Mouse (Mus musculus) monocyte, adult 2 months (primary cell): Measurements from ENCODE around the gene Slc23a4.

ENCODE experiments used
- DNase-seq, 2 experiments: peaks; one replicate each; pipeline ENCODE4 v3.0.0; 2022; ENCODE audit warnings: low spot score in 2 of 2, low read depth in 1 of 2

Slc23a4 gene

DNA sequence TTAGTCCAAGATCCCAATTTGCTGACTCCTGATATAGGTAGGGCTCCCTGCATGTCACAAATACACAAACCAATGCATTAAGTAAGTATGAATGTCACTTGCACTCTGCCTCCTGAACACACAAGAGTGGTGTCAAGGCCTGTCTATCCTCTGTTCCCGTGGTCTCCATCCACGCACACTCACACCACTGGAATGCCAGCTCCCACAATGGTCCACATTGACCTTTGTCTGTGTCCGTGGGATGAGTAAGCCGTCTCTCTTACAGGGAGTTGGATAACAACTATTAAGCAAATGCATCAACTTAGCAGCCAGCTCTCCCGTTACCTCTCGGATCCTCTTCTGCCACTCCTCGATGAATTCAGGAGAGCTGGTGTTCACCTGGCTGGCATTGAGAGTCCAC, 29.1 kb downstream of the Slc23a4 start:
- DNase-seq: no peak

DNA sequence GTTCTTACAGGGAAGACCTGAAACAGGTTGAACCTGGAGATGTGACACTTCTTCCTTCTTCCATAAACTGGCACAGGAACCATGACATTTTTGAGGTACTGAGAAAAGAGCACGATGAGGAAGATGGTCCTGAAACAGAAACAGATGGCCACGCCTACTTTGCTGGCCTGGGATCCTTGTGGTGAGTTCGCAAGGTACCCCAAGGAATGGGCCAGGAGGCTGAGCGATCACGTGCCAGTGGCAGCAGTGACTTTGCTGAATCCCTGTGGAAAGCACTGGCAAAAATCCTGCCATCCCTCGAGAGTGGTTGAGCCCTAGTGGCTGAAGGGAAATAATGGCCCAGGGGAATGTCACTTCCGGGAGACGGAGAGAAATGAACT, 32.4 kb downstream of the Slc23a4 start:
- DNase-seq: no peak

DNA sequence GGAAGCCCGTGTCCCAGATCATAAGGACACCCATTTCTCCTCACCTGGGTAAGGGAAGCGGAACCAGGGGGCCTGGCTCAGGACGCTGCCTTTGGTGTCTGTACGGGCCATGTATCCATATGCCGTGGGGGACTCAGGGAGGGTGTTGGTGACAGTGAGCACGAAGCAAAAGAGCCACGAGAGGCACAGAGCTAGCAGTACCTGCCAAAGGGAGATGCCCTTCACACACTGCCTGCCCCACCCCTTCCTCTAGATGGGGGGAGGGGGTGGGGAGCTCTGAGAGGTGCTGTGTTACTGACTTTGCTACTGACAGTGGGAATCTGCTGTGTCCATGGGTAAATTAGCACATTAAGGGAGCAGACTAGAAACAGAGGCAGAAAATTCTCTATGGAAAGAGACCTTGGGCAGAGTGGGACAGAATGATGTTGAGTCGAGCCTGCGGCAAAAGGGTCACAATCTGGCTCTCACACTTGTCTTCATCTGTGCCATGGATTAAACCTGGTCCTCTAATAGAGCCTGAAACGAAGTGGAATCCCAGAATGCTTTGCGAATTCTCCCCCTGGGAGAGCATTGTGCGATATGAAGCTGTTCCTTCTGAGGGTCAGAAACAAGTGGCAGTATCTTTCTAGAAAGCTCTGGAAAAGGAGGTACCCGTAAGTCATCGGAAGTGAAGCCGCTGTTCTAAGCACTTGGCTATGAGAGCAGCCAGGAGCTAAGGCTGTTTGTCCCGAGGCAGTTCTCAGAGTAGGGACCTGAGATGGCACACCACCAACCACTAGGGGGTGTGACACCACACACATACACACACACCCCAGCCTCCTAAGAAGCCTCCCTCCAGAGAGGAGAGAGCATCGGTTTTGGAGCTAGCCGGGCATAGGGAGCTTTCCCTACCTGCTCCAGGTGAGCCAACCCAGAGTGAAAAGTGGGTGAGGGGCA, 33.0 kb downstream of the Slc23a4 start:
- DNase-seq: no peak

DNA sequence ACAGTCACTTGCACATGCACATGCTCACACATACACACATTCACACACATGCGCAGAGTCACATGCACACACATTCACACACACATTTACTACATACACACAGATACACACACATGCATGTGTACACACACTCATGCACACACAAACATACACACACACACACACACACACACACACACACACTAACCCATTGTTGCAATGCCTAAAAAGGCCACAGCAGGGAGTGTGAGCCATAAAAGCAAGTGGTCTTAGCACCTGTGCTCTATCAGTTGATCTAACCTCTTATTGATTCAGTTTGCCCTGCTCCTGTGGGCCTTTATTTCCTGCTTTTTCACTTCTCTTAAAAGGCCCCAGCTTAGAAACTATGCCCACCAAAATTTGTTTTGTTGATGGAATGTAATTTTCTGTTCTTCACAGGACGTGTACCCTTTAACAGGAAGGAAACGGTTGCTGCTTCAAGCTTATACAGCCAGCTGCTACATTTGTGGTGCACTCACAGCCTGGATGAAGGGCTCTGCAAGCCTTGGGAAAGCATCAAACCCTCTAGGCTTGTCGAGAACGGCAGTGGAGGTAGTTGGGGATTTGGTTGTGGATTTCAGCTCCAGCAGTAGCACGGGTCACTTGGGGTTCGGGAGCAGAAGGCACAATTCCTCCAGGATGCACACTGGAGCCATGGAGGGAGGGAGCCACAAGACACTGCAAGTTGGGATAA, 36.1 kb downstream of the Slc23a4 start:
- DNase-seq: no peak

DNA sequence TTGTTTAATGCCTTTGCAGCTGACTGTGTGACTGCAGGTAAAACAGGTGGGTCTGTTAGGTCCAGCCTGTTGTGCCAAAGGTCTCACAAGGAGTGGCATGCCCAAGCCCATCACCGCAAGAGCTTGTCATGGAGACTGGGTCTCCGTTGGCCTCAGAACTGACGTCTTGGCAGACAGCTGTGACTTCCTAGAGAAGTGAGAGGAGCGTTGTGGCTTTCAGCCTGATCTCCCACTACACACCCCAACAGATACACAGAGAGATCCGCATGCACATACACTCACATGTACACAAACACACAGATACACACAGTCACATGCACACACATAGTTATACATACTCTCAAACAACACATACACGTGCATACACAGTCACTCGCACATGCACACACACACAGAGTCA, 36.7 kb downstream of the Slc23a4 start:
- no peak for DNase-seq

DNA sequence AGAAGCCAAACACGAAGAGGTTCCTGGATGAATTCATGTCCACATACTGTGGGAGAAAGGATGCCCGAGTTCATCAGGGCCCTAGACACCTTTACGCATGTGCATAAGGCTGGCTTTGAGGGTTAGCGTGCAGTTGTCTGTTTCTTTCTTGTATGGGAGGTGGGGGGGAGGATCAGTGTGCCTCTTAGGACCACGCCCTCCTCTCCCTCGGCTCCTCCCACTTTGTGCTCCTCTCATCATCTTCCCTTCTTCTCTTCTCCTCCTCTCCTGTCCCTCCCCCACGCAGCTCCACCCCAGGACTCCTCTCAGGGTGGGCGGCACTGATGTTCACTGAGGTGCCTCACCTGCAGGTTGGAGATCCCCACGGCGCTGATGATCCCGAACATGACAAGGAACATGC, 39.7 kb downstream of the Slc23a4 start:
- no peak for DNase-seq

DNA sequence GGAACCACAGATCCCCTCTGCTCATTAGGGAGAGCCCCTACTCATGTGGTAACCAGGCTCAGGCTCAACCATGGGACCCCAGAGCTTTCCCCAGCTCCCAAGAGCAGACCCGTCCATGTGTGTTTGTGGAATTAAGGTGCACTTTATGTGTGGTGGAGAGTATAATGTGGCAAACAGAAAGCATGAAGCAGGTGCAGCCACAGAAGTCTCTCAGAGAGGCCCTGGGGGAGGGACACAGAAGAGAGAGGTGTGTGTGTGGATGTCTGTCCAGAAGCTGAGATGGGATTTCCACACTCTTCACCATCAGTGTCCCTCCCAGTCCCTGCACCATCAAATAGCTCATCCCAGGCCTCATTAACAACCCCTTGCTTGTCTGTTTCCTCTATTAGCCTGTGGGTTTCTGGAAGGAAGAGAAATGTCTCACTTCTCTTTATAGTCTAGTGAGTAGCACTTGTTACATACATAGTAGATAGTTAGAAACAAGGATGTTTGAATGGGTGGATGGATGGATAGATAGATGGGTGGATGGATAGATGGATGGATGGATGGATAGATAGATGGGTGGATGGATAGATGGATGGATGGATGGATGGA, 41.6 kb downstream of the Slc23a4 start:
- no peak for DNase-seq

DNA sequence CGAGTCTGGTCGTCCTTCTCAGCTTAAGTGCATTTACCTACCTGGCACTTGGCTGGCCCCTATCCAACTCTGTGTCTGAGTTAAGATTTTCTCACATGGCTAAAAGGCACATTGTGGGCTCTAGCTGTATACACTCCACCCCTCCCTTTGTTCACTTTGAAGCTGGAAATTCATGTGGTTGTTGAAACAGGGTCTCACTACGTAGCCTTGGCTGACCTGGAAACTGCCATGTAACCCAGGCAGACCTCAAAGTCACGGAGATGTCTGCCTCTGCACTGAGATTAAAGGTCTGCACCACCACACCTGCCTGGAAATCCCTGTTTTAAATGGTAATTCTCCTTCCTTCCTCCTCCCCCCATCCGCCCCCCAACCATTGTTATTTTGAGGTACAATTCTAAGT, 44.7 kb downstream of the Slc23a4 start:
- no peak for DNase-seq

DNA sequence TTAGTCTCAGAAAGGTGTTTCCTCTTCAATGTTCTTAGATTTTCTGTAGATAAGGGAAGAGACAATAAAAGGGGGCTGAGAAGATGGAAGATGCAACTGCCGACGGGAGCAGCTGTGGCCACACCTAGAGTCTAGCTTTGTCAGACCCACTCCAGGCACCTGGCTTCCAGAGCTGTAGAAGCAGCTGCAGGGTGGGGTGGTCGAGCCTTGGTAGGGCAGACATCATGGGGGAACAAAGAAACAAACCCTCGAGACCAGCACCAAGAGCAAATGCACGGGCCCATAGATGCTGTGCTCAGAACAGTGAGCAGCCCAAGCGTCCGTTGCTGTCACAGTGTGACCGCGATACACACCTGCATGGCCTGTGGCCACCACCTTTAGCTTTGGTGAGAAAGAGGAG, 45.8 kb downstream of the Slc23a4 start:
- no peak for DNase-seq

DNA sequence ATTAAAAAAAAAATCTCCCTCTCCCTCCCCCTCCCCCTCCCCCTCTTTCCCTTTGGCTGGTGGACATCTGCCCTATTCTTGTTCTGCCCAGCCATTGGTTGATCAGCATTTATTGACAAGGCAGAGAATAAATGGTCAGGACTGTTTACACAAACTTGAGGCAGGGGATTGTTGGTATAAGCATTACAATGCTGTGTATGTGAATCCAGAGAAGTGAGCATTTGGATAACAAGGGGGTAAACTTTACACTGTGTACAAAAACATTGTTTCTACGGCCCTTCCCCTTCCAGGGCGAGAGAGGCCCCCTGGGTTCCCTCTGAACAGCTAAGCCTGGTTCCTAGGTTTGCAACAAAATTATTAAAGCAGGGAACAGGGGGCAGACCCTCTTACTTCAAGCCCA, 46.7 kb downstream of the Slc23a4 start:
- no peak for DNase-seq

DNA sequence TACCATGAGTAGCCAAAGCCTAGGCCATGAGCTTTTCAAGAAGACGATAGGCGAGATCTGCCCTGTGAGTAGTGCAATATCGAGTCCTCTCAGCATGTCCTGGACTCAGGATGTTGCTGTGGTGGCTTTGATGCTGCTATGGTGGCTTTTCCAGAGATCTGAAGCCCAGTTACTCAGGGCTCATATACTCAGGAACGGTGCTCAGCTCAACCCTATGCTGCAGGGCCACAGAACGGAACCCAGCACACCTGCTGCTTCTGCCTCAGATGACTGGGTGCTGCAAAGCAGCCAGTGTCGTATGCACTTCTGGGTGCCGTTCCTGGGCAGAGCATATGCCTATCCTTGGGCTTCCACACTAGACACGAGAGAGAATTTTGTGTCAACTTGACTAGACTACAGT, 48.8 kb downstream of the Slc23a4 start:
- DNase-seq: no peak

DNA sequence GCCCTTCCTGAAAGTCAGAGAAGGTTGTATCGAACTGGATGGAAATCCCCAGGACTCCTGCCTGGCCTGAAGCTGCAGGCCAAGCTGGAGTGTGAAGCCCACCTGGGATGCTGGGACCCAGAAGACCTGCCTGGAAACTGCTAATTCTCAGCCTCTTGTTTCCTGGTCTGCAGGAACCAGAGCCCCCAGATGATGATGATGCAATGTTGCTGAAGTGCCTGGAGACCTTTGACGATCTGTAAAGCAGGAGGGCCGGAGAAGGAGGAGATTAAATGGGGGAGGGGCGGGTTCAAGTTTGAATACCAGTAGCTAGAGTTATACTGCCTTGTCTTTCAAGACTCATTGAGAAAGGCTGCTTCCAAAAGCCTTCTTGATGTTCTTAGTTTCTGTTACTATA, 49.3 kb downstream of the Slc23a4 start:
- DNase-seq: no peak

DNA sequence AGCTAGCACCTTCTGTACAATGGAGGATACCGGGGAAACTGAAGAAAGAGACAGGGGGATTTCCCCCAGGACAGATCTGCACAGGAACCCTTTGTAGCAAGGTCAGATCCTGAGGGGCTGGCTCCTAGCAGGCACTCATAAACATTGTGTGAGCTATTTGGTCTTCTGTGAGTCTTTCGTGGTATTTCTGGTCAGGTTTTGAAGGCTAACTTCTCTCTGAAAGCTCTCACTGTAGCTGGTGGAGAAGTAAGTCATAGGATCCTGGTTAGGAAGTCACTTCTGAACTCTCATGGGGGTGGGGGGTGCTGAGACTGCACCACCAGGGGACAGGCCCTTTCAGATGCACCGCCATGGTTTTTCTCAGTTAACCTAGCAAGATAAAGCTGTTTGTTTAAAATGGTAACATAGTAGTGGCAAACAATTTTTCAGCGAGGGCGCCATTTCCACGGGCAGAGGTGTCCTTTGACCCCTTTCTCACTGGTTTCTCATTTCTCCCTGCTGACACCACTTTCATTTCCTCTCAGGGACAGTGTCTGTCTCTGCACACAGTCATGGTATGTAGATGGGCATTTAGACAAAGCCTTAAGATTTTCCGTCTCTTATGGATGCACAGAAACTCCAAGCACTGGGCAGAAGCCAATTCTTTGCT, 49.8 kb downstream of the Slc23a4 start:
- no peak for DNase-seq

DNA sequence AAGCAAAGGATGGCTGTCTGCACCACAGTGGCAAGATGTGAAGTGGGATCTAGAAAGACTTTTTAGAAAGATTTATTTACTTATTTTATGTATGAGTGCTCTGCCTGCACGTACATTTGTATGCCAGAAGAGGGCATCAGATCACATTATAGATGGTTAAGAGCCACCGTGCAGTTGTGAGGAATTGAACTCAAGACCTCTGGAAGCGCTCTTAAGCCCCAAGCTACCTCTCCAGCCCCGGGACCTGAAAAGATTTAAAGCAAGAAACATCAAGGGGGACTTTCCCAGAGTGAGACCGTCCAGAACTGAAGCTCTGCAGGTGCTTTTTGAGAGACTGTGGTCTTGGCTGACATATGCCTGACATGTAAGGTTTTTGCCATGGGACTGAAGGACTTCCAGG, 51.5 kb downstream of the Slc23a4 start:
- no peak for DNase-seq

DNA sequence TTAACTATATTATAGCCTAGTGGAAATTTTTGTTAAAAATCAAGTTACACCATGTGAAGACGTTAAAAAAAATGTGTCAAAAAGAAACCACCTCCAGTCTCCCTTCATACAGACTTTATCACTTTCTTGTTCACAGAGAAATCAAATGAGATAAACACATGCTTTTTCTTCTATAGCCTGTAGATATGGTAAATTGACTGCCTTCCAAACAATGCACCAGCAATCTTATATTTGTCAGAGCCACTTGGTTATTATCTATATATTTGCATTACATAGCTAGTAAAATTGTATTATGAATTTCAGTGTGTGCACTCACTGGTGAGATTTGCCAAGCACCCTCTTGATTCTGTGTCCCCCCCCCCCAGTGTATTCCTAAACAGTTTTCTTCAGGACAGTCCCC, 55.6 kb downstream of the Slc23a4 start:
- no peak for DNase-seq

DNA sequence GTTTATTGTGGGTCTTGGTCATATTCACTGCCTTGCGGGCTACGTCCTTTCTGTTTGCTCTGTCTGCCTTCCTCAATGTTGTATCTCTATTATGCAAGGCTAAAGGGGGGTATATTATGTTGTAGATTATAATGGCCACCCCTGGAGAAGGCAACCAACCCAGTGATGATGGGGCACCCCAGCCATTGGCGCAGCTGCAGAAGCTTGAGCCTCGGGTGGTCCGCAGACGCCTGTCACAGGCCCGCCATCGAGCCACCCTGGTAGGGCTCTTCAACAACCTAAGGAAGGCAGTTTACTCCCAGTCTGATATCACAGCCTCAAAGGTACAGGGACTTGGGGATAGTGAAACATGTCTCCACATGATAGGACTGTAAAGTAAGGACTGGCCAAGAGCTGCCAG, 60.6 kb downstream of the Slc23a4 start:
- no peak for DNase-seq

DNA sequence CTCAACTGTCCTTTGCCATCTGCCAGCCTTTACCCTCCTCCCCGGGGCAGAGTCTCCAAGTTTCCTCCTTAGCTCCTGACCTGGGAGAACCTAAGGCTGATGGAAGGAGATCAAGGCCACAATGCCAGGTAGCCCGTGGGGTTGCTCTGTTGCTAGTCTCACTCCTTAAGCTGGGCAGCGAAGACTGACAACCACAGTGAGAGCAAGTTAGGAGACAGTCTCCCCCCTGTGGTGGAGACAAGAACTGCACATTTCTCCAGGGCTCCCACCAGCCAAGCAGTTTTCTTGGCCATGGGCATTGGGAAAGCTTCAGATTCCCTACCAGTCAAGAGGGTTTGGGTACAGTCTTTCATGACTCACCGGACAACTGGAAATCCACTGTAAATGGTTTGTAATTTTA, 61.0 kb downstream of the Slc23a4 start:
- peak in 1 of 2 experiments; percentile 46 for DNase-seq

DNA sequence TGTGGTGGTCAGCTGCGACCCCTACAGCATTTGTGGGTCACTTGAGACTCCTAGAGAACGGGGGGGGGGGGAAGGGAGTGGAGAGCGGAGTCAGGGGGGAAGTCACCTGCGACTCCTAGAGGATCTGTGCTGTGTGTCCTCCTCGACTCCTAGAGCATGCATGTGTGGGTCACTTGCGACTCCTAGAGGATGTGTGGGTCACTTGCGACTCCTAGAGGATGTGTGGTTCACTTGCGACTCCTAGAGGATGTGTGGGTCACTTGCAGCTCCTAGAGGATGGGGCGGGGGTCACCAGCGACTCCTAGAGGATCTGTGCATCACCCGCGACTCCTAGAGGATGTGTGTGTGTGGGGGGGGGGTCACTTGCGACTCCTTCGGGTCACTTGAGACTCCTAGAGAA, 66.3 kb downstream of the Slc23a4 start:
- DNase-seq: peak in 1 of 2 experiments; percentile 21

DNA sequence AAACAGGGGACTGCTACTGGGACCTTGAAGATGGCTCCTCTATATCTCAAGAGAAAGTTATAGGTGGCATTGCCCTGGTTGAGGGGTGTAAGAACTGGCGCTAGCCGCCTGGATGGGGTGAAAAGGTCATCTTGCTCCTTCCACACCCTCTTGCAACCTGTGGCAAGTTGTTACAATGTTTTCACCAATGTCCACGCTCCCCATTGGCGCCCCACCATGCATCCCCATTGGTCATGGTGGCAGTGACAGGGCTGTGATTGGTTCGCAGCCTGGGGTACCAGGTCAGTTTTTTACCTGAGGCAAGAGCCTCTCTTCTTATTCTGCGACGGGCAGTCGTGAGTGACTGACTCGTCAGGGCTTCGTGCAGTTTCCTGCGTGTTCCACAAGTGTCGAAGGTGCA, 67.6 kb downstream of the Slc23a4 start:
- DNase-seq: no peak

DNA sequence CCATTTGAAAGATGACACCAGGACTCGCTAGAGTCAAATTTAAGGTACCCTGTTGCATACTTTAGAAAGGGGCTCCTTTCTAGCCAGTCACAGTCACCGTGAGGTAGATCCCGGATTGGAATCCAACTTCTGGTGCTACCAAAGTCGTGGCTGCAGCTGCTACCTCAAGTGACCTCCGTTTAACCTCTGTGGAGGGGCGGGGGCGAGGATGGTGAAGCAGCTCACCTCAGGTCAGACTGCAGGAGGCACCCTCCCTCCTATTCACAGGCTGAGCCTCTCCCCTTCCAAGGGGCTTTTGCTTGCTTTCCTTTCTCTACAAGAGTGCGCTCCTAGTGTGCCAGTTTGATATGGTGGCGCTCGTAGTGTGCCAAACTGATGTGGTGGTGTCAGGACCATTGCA, 68.2 kb downstream of the Slc23a4 start, which contains the start of gene Stra8:
Gene Stra8, plus strand, starts transcription at position 208 of the 400 bp plus-strand sequence.
- no peak for DNase-seq

DNA sequence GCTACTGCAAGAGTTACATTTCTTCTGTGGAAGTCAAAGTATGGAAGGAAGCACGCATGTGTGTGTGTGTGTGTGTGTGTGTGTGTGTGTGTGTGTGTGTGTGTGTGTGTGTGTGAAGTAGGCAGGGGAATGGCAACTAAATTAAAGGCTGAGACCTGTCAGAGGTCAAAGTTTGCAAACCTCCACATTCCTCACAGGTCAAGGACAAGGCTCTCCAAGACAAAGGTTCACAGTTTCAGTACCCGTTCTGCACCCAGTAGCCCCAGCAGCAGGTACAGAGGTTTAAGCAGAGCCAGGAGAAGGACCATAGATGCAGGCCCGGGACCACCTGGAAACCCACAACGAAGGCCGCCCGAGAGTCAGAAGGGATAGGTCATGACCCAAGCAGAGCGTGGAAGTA, 69.1 kb downstream of the Slc23a4 start:
- DNase-seq: no peak

DNA sequence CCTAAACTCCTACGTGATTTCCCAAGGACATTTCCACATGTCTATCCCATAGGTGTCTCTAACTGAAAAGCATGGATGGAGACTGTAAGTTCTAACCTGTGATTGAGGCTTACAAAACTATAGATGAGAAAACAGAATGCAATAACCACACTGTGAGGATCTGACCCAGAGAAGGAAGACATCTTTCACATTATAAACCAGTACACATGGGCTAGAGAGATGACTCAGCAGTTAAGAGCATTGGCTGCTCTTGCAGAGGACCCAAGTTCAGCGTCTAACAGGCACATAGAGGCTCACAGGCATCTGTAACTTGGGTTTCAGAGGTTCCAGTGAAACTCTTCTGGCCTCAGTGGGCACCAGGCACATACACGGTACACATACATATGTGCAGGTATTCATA, 73.7 kb downstream of the Slc23a4 start:
- no peak for DNase-seq
